Mouse (Mus musculus) lung, postnatal 0 days (tissue): ENCODE measurements around the gene Nek5.

Experiments
- CTCF ChIP-seq: IDR thresholded peaks from 2 replicates; pipeline ENCODE4 v1.5.1; 2016; ENCODE audit warnings: antibody characterized with exemption, mild to moderate bottlenecking
- EP300 ChIP-seq: IDR thresholded peaks from 2 replicates; pipeline ENCODE4 v1.6.1; 2016; ENCODE audit warnings: antibody characterized with exemption, mild to moderate bottlenecking, control low read depth

DNA sequence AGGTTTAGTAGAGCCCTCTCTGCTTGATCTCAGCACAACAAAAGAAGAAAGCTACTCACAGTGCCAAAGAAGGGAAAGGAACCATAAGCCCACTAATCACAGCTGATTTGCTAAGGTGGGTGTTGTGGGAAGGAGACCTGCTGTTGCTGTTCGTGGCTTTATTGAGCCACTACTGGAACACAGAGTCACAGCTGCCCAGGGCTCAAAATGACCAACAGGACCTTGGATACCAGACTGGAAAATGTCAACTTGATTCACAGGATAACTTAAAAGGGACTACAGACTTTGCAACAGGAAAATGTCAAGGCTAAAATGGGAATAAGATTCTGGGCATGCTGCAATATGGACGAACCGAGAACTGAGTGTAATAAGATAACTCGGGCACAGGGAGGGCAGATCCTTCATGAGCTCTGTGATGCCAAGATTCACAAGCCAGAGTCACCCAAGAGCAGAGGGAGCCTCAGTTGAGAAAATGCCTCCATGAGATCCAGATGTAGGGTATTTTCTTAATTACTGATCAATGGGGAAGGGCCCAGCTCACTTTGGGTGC is 17.1 kb upstream of the Nek5 start:
- TF ChIP-seq CTCF, result no peak
- TF ChIP-seq EP300, result no peak
